Mouse (Mus musculus): Measurements from ENCODE around the gene Stx5a. TPM values are rescaled to one million over a fixed set of nuclear protein-coding genes. Genes with fewer than 3 reads are reported as not detected.
A peak's percentile ranks its signal among the peaks of the same experiment; 100 is the strongest.

Stx5a gene
- polyA plus RNA-seq, 1 experiment = 71.7 TPM

DNA sequence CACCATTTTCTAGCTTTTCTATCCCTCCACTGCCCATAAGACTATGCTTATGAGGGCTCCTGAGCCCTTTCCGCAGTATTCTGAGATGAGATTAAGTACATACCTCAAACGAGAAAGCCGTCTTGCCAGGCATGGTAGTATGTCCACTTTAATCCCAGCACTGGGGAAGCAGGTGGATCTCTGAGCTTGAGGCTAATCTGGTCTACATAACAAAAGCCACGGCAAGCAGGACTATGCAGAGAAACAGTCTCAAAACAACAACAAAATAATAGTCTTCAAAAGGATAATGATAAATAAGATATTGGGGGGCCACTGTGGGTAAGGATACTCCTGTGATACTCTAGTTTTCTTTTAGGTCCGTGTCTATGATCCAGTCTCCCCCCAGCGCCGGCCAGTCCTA, 2.3 kb upstream of the Stx5a start:
- 89% methylated on average over 7 of the region's 7 CpGs for WGBS
- DNase-seq (ENCODE audit: low read depth, low spot score) = no peak

DNA sequence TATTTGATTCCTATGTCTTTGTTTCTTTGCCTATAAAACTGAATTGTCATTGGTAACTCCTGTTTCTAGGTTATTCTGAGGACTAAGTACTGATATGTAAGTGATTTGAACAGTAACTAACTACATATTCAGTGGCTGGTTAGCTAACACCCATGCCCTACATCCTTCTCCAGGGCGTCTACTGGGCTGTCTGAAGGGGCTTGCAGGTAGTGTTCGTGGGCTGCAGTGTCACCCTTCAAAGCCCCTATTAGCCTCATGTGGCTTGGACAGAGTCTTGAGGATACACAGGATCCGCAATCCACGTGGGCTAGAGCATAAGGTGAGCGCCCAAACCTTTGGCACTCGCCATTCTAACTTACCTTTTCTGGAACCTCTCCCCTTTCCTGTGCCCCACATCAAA, 1.6 kb upstream of the Stx5a start:
- WGBS = 95% methylated on average over 6 of the region's 6 CpGs
- no peak for DNase-seq (ENCODE audit: low read depth, low spot score)

DNA sequence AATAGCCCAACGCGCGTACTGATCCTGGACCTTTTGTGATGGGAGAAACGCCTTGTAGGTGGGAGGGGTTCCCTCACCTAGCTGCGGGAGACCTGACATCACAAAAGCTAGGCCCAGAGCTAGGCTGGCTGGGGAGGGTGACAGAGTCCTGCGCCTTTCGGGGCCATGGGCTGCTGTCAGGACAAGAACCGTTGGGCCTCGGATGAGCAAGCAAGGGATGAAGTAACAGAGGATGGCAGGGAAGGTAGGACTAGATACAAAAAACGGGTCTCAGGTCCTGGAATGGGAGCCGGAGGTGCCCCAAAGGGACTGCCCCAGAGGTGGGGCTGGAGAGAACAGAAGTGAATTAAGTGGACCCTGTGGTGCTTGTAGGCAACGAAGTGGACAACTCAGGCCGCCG, 610 bp upstream of the Stx5a start, which contains the start of gene 1700092M07Rik:
1700092M07Rik (plus strand) TSS at position 116 of the 400 bp plus-strand sequence.
- DNase-seq (ENCODE audit: low read depth, low spot score) = no peak
- 56% methylated on average over 14 of the region's 14 CpGs for WGBS

DNA sequence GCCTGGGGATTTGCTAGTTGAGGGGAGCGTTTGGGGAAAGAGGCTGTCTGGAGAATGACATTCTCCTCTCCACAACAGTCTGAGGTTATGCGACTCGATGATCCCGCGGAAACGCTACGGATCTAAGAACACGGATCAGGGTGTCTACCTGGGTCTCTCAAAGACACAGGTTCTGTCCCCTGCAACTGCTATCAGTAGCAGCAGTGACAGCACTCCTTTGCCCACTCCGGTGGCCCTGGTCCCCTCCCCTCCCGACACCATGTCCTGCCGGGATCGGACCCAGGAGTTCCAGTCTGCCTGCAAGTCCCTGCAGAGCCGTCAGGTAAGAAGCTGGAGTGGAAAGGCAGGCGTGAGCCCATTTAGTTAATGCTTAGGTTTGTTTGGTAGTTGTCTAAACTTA, 963 bp downstream of the Stx5a start:
- no peak for DNase-seq (ENCODE audit: low read depth, low spot score)
- WGBS = 2% methylated on average over 14 of the region's 14 CpGs

DNA sequence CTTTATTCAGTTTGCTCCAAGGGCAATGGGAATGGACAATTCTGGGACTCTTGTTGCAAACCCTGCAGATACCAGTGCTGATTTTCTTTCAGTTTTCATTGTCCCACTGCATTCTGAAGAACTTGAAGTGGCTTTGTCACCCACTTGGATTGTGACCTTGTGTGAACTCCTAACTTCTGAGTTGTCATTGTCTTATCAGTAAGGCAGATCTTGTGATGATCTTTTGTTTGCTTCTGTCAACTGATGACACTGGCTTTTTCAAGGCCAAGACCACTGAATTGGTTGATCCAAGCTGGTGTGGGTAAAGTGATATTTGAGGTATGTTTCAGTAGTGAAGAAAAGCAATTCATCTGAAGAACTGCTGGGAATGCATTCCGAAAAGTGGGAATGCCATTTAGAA, 4.2 kb downstream of the Stx5a start:
- 89% methylated on average over 1 of the region's 1 CpGs for WGBS
- no peak for DNase-seq (ENCODE audit: low read depth, low spot score)

DNA sequence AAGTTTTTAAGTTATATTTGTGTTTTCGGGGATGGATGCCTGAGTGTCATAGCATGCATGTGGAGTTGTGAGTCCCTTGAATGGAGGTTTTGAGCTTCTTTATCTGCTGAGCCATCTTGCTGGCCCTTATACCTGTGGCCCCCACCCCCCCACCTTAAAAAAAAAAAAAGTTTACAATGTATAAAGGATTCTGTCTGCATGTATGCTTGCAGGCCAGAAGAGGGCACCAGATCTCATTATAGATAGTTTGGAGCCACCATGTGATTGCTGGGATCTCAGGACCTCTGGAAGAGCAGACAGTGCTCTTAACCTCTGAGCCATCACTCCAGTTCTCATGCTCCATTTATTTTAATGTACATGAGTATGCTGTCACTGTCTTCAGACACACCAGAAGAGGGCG, 6.2 kb downstream of the Stx5a start:
- WGBS = 69% methylated on average over 2 of the region's 2 CpGs
- DNase-seq (ENCODE audit: low read depth, low spot score) = no peak

DNA sequence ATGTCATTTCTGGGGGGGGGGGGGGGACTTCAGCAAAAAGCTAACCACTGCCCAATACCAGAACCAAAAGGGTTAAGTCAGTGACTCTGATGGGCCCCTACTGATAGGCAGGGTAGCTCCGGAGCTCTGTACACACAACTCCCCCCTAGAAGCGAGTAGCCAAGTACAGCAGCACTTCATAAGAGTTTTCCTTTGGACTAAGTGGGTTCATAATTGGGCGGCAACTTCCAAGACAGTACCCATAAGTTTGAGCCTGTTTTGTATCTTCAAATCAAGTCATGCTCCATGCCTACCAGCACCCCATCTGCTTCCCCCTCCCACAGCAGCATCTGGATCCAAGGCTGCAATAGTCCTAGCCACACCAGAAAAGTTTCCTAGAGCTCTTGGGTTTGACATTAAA, 14.4 kb downstream of the Stx5a start:
- 57% methylated on average over 3 of the region's 3 CpGs for WGBS
- no peak for DNase-seq (ENCODE audit: low read depth, low spot score)

DNA sequence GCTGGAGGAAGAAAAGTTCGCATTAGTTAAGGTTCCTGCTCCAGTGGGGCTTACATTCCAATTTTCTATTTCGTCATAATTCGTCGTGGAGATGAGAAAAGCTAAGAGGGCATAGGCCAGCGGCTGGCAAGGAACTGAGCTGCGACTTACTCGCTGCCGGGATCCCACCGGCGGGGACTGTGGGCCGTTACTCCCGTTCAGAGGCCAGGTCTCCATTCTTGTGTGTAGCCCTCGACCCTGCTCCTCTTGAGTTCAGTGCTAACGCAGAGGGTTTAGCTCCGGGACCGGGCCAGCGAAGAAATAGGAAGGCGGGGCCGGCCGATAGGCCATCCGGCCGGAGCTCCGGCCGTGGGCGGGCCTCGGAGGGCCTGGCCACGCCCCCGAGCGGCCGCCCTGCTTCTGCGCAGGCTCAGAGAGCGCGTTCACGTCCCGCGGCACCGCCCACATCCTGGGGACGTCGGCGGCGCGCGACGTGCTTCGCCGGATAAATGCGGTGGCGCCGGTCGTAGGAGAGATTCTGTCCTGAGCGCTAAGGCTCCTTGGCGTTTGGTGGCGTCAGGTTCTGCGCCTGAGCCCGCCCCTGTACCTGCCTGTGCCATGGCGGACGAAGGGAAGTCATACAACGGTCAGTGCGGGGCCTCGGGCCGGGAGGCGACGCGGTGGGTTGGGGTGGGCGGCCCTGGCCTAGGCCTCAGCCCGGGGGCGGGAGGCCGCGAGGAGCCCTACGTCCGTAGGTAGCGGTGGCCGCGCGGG, 15.6 kb downstream of the Stx5a start, which contains the start of gene Nxf1:
Nxf1 (plus strand) TSS at position 439 of the 753 bp plus-strand sequence.
- under 1% methylated on average over 75 of the region's 75 CpGs for WGBS
- DNase-seq (ENCODE audit: low read depth, low spot score) = peak; percentile 67

DNA sequence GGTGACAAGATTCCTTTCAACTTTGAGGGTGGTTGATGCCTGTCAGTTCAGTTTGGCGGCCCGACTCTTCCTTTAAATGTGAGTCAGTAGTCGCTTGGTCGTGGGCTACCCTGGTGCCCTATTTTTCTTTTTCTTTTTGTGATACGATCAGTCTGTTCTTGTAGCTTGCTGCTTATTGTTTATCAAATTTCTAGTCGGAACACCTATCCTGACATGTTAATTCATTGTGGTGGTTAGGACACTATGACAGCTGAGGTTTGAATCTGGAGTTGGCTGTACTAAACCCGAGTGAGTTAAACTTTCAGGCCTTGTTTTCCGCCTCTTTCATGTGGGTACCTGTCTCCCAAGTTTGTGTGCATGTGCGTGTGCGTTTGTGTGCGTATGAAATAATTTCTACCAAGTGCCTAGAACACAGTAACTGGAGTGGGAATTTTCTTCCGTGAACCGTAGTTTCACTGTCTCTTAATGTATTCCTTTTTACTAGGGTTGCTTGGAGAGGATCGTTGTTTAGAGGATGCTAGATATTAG, 16.3 kb downstream of the Stx5a start:
- no peak for DNase-seq (ENCODE audit: low read depth, low spot score)
- WGBS = 1% methylated on average over 14 of the region's 14 CpGs

DNA sequence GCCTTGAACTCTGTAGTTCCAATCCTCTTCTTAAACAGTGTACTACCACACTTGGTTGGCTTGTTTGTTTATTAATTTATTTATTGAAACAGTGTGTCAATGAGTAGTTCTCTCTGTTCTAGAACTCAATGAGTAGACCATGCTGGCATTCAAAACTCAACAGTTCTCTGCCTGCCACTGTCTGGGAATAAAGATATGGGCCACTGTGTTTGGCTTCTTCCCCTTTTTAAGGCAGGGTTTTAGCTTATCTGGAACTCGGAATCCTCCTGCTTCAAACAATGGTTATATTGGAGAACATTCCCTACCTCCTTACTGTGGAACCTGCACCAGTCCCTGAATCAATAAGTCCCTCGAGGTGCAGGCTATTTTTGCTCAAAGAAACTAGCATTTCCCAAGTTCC, 17.7 kb downstream of the Stx5a start:
- DNase-seq (ENCODE audit: low read depth, low spot score) = no peak
- WGBS = 70% methylated on average over 2 of the region's 2 CpGs

DNA sequence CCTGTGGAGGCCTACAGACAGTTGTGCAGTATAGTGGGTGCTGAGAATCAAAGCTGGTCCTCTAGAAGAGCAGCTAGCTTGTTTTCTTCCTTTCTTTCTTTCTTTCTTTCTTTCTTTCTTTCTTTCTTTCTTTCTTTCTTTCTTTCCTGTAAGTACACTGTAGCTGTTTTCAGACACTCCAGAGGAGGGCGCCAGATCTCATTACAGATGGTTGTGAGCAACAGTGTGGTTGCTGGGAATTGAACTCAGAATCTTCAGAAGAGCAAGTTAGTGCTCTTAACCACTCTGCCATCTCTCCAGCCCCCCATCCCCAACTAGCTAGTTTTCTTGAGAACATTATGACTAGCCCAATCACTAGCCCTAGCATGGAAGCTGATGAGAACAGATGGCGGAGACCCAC, 19.5 kb downstream of the Stx5a start:
- DNase-seq (ENCODE audit: low read depth, low spot score) = no peak
- WGBS = 93% methylated on average over 2 of the region's 2 CpGs

DNA sequence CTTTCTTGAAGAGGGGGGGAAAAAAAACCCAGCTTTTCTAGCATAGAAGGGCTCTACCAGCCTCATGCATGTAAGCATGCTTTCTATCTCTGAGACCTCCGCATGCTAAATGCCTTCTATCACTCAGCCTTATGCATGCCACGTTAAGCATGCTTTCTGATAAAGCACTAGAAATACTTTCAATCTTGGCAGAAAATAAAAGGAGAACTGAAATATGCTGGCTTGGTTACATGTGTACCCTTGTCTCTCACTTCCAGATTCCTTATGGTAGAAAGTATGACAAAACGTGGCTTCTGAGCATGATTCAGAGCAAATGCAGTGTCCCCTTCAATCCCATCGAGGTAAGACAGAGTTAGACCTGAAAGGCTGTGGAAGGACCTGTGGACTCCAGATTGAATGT, 22.1 kb downstream of the Stx5a start:
- WGBS = 84% methylated on average over 4 of the region's 4 CpGs

DNA sequence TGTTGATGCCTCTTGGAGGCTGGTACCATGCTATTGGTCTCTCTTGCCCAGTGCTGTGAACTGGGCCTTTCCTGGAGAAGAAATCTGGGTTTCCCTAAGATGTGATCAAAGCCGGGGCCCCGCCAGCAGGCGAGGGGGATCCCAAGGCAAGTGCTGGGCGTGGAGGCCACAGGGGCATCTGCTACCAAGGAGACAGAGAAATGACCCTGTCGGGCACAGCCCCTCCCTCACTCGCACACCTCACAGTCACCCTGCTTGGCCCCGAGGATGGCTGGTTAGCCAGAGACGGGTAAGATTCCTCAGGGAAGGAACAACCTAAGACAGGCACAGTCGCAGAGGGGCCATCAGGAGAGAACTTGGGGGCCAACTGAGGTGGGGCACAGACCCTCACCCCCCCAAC, 24.3 kb downstream of the Stx5a start:
- 96% methylated on average over 9 of the region's 9 CpGs for WGBS
- no peak for DNase-seq (ENCODE audit: low read depth, low spot score)

More for the DNA sequence above, 22.1 kb downstream of the Stx5a start:
- DNase-seq (ENCODE audit: low read depth, low spot score) = no peak

DNA sequence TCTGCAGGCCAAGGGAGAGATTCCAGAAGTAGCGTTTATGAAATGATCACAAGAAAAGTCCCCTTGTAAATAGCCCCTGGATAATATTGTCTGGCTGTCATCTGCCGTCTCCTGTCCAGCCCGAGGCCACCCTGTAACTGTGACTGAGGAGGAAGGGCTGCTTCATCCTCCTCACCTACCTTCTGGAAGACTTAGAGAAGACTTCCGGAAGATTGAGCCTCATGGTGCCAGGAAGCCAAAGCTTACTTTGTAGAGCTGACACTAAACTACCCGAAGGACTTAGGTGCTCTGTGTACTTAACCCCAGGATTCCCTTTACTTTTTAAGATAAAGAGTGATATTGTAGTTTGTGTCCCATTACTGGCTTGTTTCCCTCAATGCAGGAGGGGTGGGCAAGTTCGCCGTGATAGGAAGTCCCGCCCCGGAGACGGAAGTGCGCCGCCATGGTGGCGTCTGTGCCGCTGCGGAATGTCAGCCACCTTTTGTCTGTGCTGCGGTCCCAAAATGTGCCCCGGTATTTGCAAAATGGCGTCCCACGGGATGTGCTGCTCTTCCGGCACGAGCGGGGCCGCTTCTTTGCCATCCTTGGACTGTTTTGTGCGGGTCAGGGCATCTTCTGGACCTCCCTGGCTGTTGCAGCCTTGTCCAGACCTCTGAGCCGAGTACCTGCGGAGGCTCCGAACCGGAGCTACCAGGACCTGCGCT, 29.5 kb downstream of the Stx5a start, which contains the start of gene Tmem223:
Tmem223 (plus strand) TSS at position 430 of the 704 bp plus-strand sequence.
- 10% methylated on average over 29 of the region's 29 CpGs for WGBS
- peak; percentile 52 for DNase-seq (ENCODE audit: low read depth, low spot score)

DNA sequence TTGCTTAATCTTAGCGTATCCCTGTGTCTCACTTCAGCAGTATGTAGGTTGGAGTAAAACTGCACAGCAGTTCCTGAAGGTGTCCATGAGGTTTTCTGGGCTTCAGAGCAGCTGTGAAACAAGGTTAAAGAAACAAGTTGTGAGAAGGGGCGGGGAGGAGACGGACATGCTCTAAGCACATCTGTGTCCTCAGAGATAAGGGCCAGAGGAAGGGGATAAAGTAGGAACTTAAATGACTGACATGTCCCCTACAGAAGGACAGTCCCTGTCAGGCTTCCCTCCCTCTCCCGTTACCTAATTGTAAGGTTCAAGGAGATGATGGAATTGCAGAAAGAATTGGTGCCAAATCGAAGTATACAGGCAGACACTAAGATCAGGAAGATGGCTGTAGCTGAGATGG, 31.8 kb downstream of the Stx5a start:
- DNase-seq (ENCODE audit: low read depth, low spot score) = no peak
- 51% methylated on average over 5 of the region's 5 CpGs for WGBS

DNA sequence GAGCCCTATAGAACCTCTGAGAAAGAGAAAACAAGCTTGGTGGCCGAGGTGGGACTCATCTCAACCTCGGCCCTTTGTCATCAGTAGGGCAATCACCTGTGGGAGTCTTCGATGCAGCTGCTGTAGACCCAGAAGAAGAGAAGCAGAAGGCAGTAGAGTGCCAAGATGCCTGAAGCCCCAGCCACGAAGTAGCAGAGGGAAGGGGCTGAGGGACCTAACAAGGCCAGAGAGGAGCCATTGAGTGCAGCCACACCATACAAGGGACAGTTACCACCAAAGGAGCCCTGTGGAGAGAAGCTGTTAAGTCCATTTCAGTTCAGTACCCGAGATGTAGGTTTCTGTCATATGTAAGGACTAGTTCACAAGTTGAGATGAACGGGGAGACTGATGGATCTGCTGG, 32.2 kb downstream of the Stx5a start:
- 15% methylated on average over 6 of the region's 6 CpGs for WGBS
- no peak for DNase-seq (ENCODE audit: low read depth, low spot score)

DNA sequence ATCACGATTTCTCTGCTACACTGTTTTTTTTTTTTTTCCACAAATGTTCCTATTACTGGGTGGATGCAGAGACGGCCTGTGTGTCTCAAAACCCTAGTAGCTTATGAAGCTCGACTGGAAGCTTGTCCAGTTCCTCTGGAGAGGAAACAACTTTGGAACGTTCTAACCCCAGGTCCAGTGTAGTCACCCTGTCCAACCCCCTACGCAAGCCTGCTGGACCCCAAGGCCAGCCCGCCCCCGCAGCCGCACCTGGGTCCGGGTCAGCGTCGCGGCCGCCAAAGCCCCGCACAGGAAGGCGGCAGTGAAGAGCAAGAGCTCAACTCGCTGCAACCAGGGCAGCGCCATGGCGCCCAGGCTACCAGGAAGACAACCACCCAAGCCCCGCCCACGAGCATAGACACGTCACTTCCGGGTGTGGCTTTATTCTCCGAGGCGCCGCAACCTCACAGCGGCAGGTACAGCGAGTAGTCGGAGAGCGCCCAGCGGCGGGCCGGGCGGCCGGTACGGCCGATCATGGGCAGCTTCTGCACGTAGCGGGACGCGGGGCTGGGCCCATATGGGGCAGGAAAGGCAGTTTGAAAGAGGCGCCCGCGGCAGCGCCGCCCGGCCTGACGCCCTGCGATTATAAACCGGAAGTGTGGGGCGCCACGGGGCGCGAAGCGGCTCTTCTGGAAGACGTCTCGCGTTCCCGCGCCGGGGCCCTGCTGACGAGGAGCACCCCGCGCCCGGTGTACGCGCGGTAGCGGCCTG, 33.0 kb downstream of the Stx5a start, which contains the start of gene Tmem179b:
Tmem179b (minus strand) TSS at position 382 of the 750 bp plus-strand sequence.
- DNase-seq (ENCODE audit: low read depth, low spot score) = peak; percentile 93
- WGBS = under 1% methylated on average over 68 of the region's 68 CpGs

DNA sequence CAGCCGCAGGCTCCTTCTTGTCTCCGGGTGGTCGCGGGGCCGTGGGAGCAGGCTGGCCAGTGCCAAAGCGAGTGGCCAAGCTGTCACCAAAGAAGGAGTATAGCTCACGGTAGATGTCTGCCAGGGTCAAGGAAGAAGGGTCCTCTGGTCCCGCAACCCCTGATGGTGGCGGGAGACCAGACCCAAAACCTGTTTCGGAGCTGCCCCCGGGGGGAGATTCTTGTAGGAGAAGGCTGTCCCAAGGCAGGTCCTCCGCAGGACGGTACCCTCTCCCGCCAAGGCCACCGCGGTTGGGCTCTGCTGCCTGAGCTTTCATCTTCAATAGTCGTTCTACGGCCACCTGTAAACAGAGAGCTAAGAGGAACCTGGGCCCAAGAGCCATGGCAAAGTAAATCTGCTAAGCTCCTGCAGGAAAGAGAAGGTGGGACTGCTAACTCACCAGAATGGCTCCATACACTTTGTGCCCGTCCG, 33.8 kb downstream of the Stx5a start:
- no peak for DNase-seq (ENCODE audit: low read depth, low spot score)
- WGBS = 3% methylated on average over 20 of the region's 20 CpGs

DNA sequence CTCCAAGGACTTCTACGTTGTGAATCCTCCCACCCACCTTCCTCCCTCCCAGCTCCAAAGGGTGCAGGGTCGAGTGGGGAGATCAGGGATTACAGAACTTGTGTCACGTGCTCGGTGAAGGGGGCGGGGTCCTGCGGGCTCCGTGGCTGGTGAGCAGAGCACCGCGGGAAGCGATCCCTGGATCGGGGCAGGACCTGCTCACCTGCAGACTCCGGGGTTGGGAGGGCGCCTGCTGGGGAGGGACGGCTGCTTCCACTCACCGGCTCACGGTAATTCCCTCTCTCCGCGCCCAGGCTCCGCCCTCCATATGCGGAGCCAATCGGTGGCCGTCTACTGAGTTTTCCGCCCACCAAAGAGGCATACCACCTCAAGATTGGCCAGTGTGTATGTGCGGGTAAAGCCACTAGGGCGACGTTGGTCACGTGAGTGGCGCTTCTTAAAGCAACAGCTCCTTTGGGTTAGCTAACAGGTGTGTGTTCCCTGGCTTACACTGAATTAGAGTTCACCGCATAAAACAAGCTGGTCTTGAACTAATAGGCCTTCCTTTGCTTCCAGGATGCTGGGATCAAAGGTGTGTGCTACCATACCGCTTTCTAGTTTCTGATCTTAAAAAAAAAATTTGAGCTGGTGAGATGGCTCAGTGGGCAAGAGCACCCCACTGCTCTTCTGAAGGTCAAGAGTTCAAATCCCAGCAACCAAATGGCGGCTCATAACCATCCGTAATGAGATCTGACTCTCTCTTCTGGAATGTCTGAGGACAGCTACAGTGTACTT, 45.0 kb downstream of the Stx5a start, which contains the start of gene Taf6l:
Taf6l (minus strand) TSS at position 410 of the 774 bp plus-strand sequence.
- peak; percentile 95 for DNase-seq (ENCODE audit: low read depth, low spot score)
- under 1% methylated on average over 32 of the region's 32 CpGs for WGBS

Measured in large intestine, adult 2 months (tissue).